Mouse (Mus musculus) neural tube, embryonic 15.5 days (tissue): Measurements from ENCODE around the gene Hist1h2ad. TPM values are rescaled to one million over a fixed set of nuclear protein-coding genes. Genes with fewer than 3 reads are reported as not detected.
"Not testable (repeated sequence)": the region's sequence is repeated elsewhere in the genome, so short reads cannot be mapped to it uniquely, and the experiment has no call there.

Source experiments
- ATAC-seq: fragments of 200-750 bp; cut with Nextera tagmentation; 2 replicates; pipeline ENCODE4 v1.8.0; 2017; ENCODE audit warnings: mild to moderate bottlenecking, moderate TSS enrichment, moderate library complexity; ENCODE audit not compliant: low FRiP score
- H3K27ac ChIP-seq: fragments of 300-500 bp; sonication (generic); replicated peaks from 2 replicates; pipeline ENCODE4 v1.5.1; 2015; ENCODE audit warnings: mild to moderate bottlenecking, inconsistent platforms
- H3K27me3 ChIP-seq: fragments of 300-500 bp; sonication (generic); replicated peaks from 2 replicates; pipeline ENCODE4 v1.6.1; 2015; ENCODE audit warnings: inconsistent platforms
- H3K36me3 ChIP-seq: fragments of 300-500 bp; sonication (generic); 2 replicates; pipeline ENCODE4 v1.6.1; 2015; ENCODE audit warnings: inconsistent platforms
- H3K4me1 ChIP-seq: fragments of 300-500 bp; sonication (generic); 2 replicates; pipeline ENCODE4 v1.6.1; 2015; ENCODE audit warnings: inconsistent platforms
- H3K4me2 ChIP-seq: fragments of 300-500 bp; sonication (generic); 2 replicates; pipeline ENCODE4 v1.6.1; 2015; ENCODE audit warnings: inconsistent platforms, mild to moderate bottlenecking, moderate library complexity
- H3K4me3 ChIP-seq: fragments of 300-500 bp; sonication (generic); replicated peaks from 2 replicates; pipeline ENCODE4 v1.5.1; 2015; ENCODE audit warnings: mild to moderate bottlenecking, inconsistent platforms
- H3K9ac ChIP-seq: fragments of 300-500 bp; sonication (generic); replicated peaks from 2 replicates; pipeline ENCODE4 v1.6.1; 2015; ENCODE audit warnings: mild to moderate bottlenecking, inconsistent platforms
- H3K9me3 ChIP-seq: fragments of 300-500 bp; sonication (generic); replicated peaks from 2 replicates; pipeline ENCODE4 v1.6.1; 2016; ENCODE audit warnings: inconsistent platforms
- WGBS: fragments of 180-500 bp; shearing (Covaris S2); methylation state at CpG from one replicate; pipeline ENCODE4 v1.1.7; 2015; ENCODE audit warnings: mixed read lengths; 5-methylcytosine and 5-hydroxymethylcytosine counted together
- microRNA-seq: library from miRNA; unstranded; fragments of <30 nt; microRNA quantifications from one replicate; pipeline ENCODE4, GENCODE M21; 2017
- polyA plus RNA-seq: library from polyadenylated mRNA; unstranded; fragments of >200 nt; fragmentation: Nextera tagmentation; extraction: Ambion mirVana; gene quantifications from 2 replicates; pipeline ENCODE4 v1.2.1, GENCODE M21; 2015

Hist1h2ad gene
- polyA plus RNA-seq, 1 experiment from 2014 or later: not detected

GRCm38 (mm10) chr13:23620733-23621531 lies 46.8 kb downstream of the Hist1h2ad start, which contains the start of gene Hist1h2be:
Hist1h2be (minus strand) TSS chr13:23621124.
- peak within 1 kb of the TSS; percentile 99 for H3K4me2 ChIP-seq
- no peaks in the 10 kb centered on the region for H3K27me3 ChIP-seq
- H3K9me3 ChIP-seq: no peaks in the 10 kb centered on the region
- peak within 1 kb of the TSS; percentile 95 for H3K27ac ChIP-seq
- peak; percentile 94 for ATAC-seq
- peak within 1 kb of the TSS; percentile 77 for H3K9ac ChIP-seq
- H3K4me3 ChIP-seq: peak within 1 kb of the TSS; percentile 58
- under 1% methylated on average over 27 of the region's 27 CpGs for WGBS
- H3K36me3 ChIP-seq: no peaks in the 10 kb centered on the region
- peaks cover 26% of the 10 kb centered on the region for H3K4me1 ChIP-seq

- Histone ChIP-seq H3K4me3 (peak overlapping the region; percentile 58), H3K9ac (peak overlapping the region; percentile 77), H3K27ac (peak overlapping the region; percentile 95), H3K27me3 (no peaks in the 10 kb centered on the region), H3K4me1 (peaks cover 26% of the 10 kb centered on the region), H3K36me3 (no peaks in the 10 kb centered on the region), H3K4me2 (peak overlapping the region; percentile 99), H3K9me3 (no peaks in the 10 kb centered on the region)
- peak; percentile 90 for ATAC-seq
- WGBS: under 1% methylated on average over 18 of the region's 18 CpGs
Measured at GRCm38 (mm10) chr13:23621532-23622174, 47.5 kb downstream of the Hist1h2ad start.

- not testable (repeated sequence) for H3K9me3 ChIP-seq, H3K27me3 ChIP-seq, H3K36me3 ChIP-seq
- Histone ChIP-seq H3K4me2 (peak within 1 kb of the TSS; percentile 99), H3K27ac (peak within 1 kb of the TSS; percentile 95), H3K4me1 (peaks cover 26% of the 10 kb centered on the region), H3K4me3 (peak within 1 kb of the TSS; percentile 58), H3K9ac (peak within 1 kb of the TSS; percentile 77)
- under 1% methylated on average over 53 of the region's 53 CpGs for WGBS
- peak; percentile 91 for ATAC-seq
Measured at GRCm38 (mm10) chr13:23622175-23622671, 48.0 kb downstream of the Hist1h2ad start, which contains the start of gene Hist1h1e. Hist1h1e (minus strand) TSS chr13:23622558.

- Histone ChIP-seq H3K9ac (peak overlapping the region; percentile 37; the same call in 1 of the 2 replicates), H3K36me3 (no peaks in the 10 kb centered on the region), H3K4me3 (peak overlapping the region; percentile 58), H3K9me3 (no peaks in the 10 kb centered on the region), H3K4me2 (peak overlapping the region; percentile 99), H3K27me3 (no peaks in the 10 kb centered on the region), H3K4me1 (peaks cover 26% of the 10 kb centered on the region), H3K27ac (peak overlapping the region; percentile 95)
- ATAC-seq: no peak
- 26% methylated on average over 7 of the region's 7 CpGs for WGBS
Measured at GRCm38 (mm10) chr13:23622861-23623450, 48.8 kb downstream of the Hist1h2ad start.

Small RNAs within 50 kb of the gene (microRNA-seq; reads per million reads assigned to microRNA genes)
- gene Gm44297 (not detected), gene Gm44359 (not detected), gene Gm44394 (not detected)

Other genes with a start within 250 kb of the Hist1h2ad start
- gene Zfp322a, start 205.2 kb upstream of the Hist1h2ad start, polyA plus RNA-seq: 46.2 and 49.0 TPM in 2 replicates
- gene Abt1, start 150.5 kb upstream of the Hist1h2ad start, polyA plus RNA-seq: 9.3 and 10.3 TPM in 2 replicates
- gene Btn1a1, start 108.5 kb upstream of the Hist1h2ad start, polyA plus RNA-seq: 0.15 TPM in 1 of 2 replicates, not detected in the other
- 0.14 and 0.22 TPM in 2 replicates for gene Btn2a2, start 85.5 kb upstream of the Hist1h2ad start, polyA plus RNA-seq
- gene Hist1h4h, start 43.3 kb upstream of the Hist1h2ad start, polyA plus RNA-seq: 1.5 and 4.5 TPM in 2 replicates
- gene Hist1h2af, start 40.5 kb upstream of the Hist1h2ad start, polyA plus RNA-seq: 0.77 TPM in 1 of 2 replicates, not detected in the other
- 0.51 and 0.64 TPM in 2 replicates for gene Hist1h3g, start 39.0 kb upstream of the Hist1h2ad start, polyA plus RNA-seq
- gene Hist1h2bh, start 31.0 kb upstream of the Hist1h2ad start, polyA plus RNA-seq: 0.22 and 0.51 TPM in 2 replicates
- gene Hist1h3f, start 30.3 kb upstream of the Hist1h2ad start, polyA plus RNA-seq: not detected in 2 replicates
- gene Hist1h4f, start 22.7 kb upstream of the Hist1h2ad start, polyA plus RNA-seq: not detected in 2 replicates
- 0.09 and 0.13 TPM in 2 replicates for gene Hist1h1d, start 21.1 kb upstream of the Hist1h2ad start, polyA plus RNA-seq
- 1.1 and 1.7 TPM in 2 replicates for gene Hist1h3e, start 12.0 kb upstream of the Hist1h2ad start, polyA plus RNA-seq
- gene Hist1h2ae, start 3.2 kb upstream of the Hist1h2ad start, polyA plus RNA-seq: 12.5 and 25.5 TPM in 2 replicates
- gene Hist1h2bg, start 3.0 kb upstream of the Hist1h2ad start, polyA plus RNA-seq: 2.2 and 2.9 TPM in 2 replicates
- gene Hist1h2bf, start 185 bp upstream of the Hist1h2ad start, polyA plus RNA-seq: 2.7 TPM in 1 of 2 replicates, not detected in the other
- 0.88 and 2.0 TPM in 2 replicates for gene Hist1h3d, start 1.4 kb downstream of the Hist1h2ad start, polyA plus RNA-seq
- gene Hist1h4d, start 7.2 kb downstream of the Hist1h2ad start, polyA plus RNA-seq: 31.8 and 54.1 TPM in 2 replicates
- 1.7 and 2.0 TPM in 2 replicates for gene Hist1h2be, start 46.7 kb downstream of the Hist1h2ad start, polyA plus RNA-seq
- 4.3 and 7.0 TPM in 2 replicates for gene Hist1h1e, start 48.2 kb downstream of the Hist1h2ad start, polyA plus RNA-seq
- 0.26 and 0.54 TPM in 2 replicates for gene Hist1h2ac, start 109.6 kb downstream of the Hist1h2ad start, polyA plus RNA-seq
- gene Hist1h2bc, start 109.8 kb downstream of the Hist1h2ad start, polyA plus RNA-seq: 18.4 and 26.8 TPM in 2 replicates
- not detected in 2 replicates for gene Hist1h1t, start 121.4 kb downstream of the Hist1h2ad start, polyA plus RNA-seq
- gene Hist1h4c, start 124.1 kb downstream of the Hist1h2ad start, polyA plus RNA-seq: 2.7 and 2.8 TPM in 2 replicates
- gene Hfe, start 136.5 kb downstream of the Hist1h2ad start, polyA plus RNA-seq: 3.7 and 4.6 TPM in 2 replicates
- gene Hist1h1c, start 164.4 kb downstream of the Hist1h2ad start, polyA plus RNA-seq: 7.4 and 13.8 TPM in 2 replicates
- 0.78 and 2.4 TPM in 2 replicates for gene Hist1h3c, start 171.2 kb downstream of the Hist1h2ad start, polyA plus RNA-seq
- 0.83 TPM in 1 of 2 replicates, not detected in the other for gene Hist1h2bb, start 172.4 kb downstream of the Hist1h2ad start, polyA plus RNA-seq
- gene Hist1h2ab, start 176.7 kb downstream of the Hist1h2ad start, polyA plus RNA-seq: 3.0 and 12.1 TPM in 2 replicates
- 1.2 and 2.0 TPM in 2 replicates for gene Hist1h3b, start 177.9 kb downstream of the Hist1h2ad start, polyA plus RNA-seq
- gene Hist1h4b, start 182.6 kb downstream of the Hist1h2ad start, polyA plus RNA-seq: 1.0 and 2.6 TPM in 2 replicates
- gene Hist1h4a, start 186.8 kb downstream of the Hist1h2ad start, polyA plus RNA-seq: not detected in 2 replicates
- gene Hist1h3a, start 188.0 kb downstream of the Hist1h2ad start, polyA plus RNA-seq: 1.4 and 2.3 TPM in 2 replicates
- gene Hist1h1a, start 189.3 kb downstream of the Hist1h2ad start, polyA plus RNA-seq: 0.44 and 0.60 TPM in 2 replicates
- 0.09 TPM in 1 of 2 replicates, not detected in the other for gene Trim38, start 195.5 kb downstream of the Hist1h2ad start, polyA plus RNA-seq
- gene Slc17a2, start 232.6 kb downstream of the Hist1h2ad start, polyA plus RNA-seq: not detected in 2 replicates